Mouse (Mus musculus) hindbrain, postnatal 0 days (tissue): Measurements from ENCODE around the gene Elavl3. TPM values are rescaled to one million over a fixed set of nuclear protein-coding genes. Genes with fewer than 3 reads are reported as not detected.

Experiments
- ATAC-seq: fragments of 200-750 bp; cut with Nextera tagmentation; 2 replicates; pipeline ENCODE4 v1.8.0; 2017; ENCODE audit warnings: mild to moderate bottlenecking, moderate TSS enrichment, moderate library complexity
- DNase-seq: peaks from one replicate; pipeline ENCODE4 v3.0.0-alpha.2; 2015; ENCODE audit warnings: low spot score
- H3K27ac ChIP-seq: fragments of 300-500 bp; sonication (generic); 2 replicates; pipeline ENCODE4 v1.5.1; 2014; ENCODE audit warnings: mild to moderate bottlenecking
- H3K27me3 ChIP-seq: fragments of 300-500 bp; sonication (generic); 2 replicates; pipeline ENCODE4 v1.6.1; 2014; ENCODE audit warnings: low read length, mixed read lengths; ENCODE audit not compliant: insufficient read depth
- H3K36me3 ChIP-seq: fragments of 300-500 bp; sonication (generic); 2 replicates; pipeline ENCODE4 v1.6.1; 2014; ENCODE audit warnings: low read length, mixed read lengths; ENCODE audit not compliant: insufficient read depth
- H3K4me1 ChIP-seq: fragments of 300-500 bp; sonication (generic); 2 replicates; pipeline ENCODE4 v1.6.1; 2014; ENCODE audit warnings: antibody characterized with exemption, low read length, mixed read lengths; ENCODE audit not compliant: insufficient read depth
- H3K4me2 ChIP-seq: fragments of 300-500 bp; sonication (generic); 2 replicates; pipeline ENCODE4 v1.6.1; 2014; ENCODE audit warnings: low read depth, mild to moderate bottlenecking, low read length, moderate library complexity, mixed read lengths
- H3K4me3 ChIP-seq: fragments of 300-500 bp; sonication (generic); 2 replicates; pipeline ENCODE4 v1.5.1; 2014; ENCODE audit warnings: low read length
- H3K9ac ChIP-seq: fragments of 300-500 bp; sonication (generic); replicated peaks from 2 replicates; pipeline ENCODE4 v1.6.1; 2014; ENCODE audit warnings: mild to moderate bottlenecking, low read length, moderate library complexity, mixed read lengths
- H3K9me3 ChIP-seq: fragments of 300-500 bp; sonication (generic); 2 replicates; pipeline ENCODE4 v1.6.1; 2016; ENCODE audit warnings: low read length, mixed read lengths
- CTCF ChIP-seq: IDR thresholded peaks from 2 replicates; pipeline ENCODE4 v1.5.1; 2016; ENCODE audit warnings: antibody characterized with exemption, control low read depth, low read depth
- whole genome bisulfite sequencing: fragments of 180-500 bp; shearing (Covaris S2); extraction: QIAGEN DNeasy Blood & Tissue Kit; methylation state at CpG from one replicate; pipeline ENCODE4 v1.1.7; 2014; 5-methylcytosine and 5-hydroxymethylcytosine counted together
- polyA plus RNA-seq: library from polyadenylated mRNA; unstranded; fragments of >200 nt; fragmentation: Nextera tagmentation; extraction: Ambion mirVana; gene quantifications from 2 replicates; pipeline ENCODE4 v1.2.1, GENCODE M21; 2015
- total RNA-seq: library from RNA; depleted of rRNA; stranded (reverse); fragments of >200 nt; gene quantifications from 2 replicates; pipeline ENCODE4 v1.2.3, GENCODE M21; 2014

Elavl3 gene
- total and polyA plus RNA-seq, 2 experiments from 2014 or later: 71.7 to 204 TPM

GRCm38 (mm10) chr9:22053657-22054056 lies 1.8 kb upstream of the Elavl3 start:
- no peak overlapping the region for H3K4me3 ChIP-seq
- H3K4me2 ChIP-seq: no peak overlapping the region
- 48% methylated on average over 7 of the region's 7 CpGs for WGBS
- no peak for ATAC-seq
- peaks cover 11% of the 10 kb centered on the region; the same call in 1 of the 2 replicates for H3K4me1 ChIP-seq
- DNase-seq: no peak
- peaks cover 7% of the 10 kb centered on the region; the same call in 1 of the 2 replicates for H3K36me3 ChIP-seq
- H3K27me3 ChIP-seq: no peaks in the 10 kb centered on the region
- no peaks in the 10 kb centered on the region for H3K9me3 ChIP-seq
- no peak overlapping the region for H3K27ac ChIP-seq
- no peak overlapping the region for H3K9ac ChIP-seq
- TF ChIP-seq CTCF: no peak

GRCm38 (mm10) chr9:22051161-22051957 lies 464 bp downstream of the Elavl3 start:
- peak overlapping the region; percentile 92 for H3K4me3 ChIP-seq
- TF ChIP-seq CTCF: no peak
- no peaks in the 10 kb centered on the region for H3K9me3 ChIP-seq
- ATAC-seq (peak; percentile 33), DNase-seq (peak; percentile 58)
- under 1% methylated on average over 53 of the region's 67 CpGs for WGBS
- H3K27me3 ChIP-seq: no peaks in the 10 kb centered on the region
- peak overlapping the region; percentile 72 for H3K4me2 ChIP-seq
- H3K9ac ChIP-seq: peak overlapping the region; percentile 86
- no peaks in the 10 kb centered on the region for H3K36me3 ChIP-seq
- peak overlapping the region; percentile 96 for H3K27ac ChIP-seq
- H3K4me1 ChIP-seq: peaks cover 23% of the 10 kb centered on the region; the same call in 1 of the 2 replicates

GRCm38 (mm10) chr9:22050351-22050889 lies 1.4 kb downstream of the Elavl3 start:
- Histone ChIP-seq H3K27ac (peak overlapping the region; percentile 96), H3K4me3 (peak overlapping the region; percentile 92), H3K27me3 (no peaks in the 10 kb centered on the region), H3K4me2 (peak overlapping the region; percentile 72), H3K9me3 (no peaks in the 10 kb centered on the region), H3K36me3 (no peaks in the 10 kb centered on the region), H3K9ac (peak overlapping the region; percentile 86), H3K4me1 (peaks cover 23% of the 10 kb centered on the region; the same call in 1 of the 2 replicates)
- ATAC-seq (peak; percentile 11; the same call in 1 of the 2 replicates), DNase-seq (peak; percentile 73)
- WGBS: under 1% methylated on average over 27 of the region's 43 CpGs
- TF ChIP-seq CTCF: no peak

- Histone ChIP-seq H3K27ac (peak overlapping the region; percentile 96), H3K36me3 (no peaks in the 10 kb centered on the region), H3K9ac (peak overlapping the region; percentile 86), H3K4me3 (peak overlapping the region; percentile 92), H3K4me2 (peak overlapping the region; percentile 72), H3K9me3 (no peaks in the 10 kb centered on the region), H3K4me1 (peaks cover 23% of the 10 kb centered on the region; the same call in 1 of the 2 replicates), H3K27me3 (no peaks in the 10 kb centered on the region)
- no peak for TF ChIP-seq CTCF
- ATAC-seq (peak; percentile 7; the same call in 1 of the 2 replicates), DNase-seq (peak; percentile 58)
- WGBS: 11% methylated on average over 4 of the region's 4 CpGs
Measured at GRCm38 (mm10) chr9:22049721-22050270, 2.0 kb downstream of the Elavl3 start.

GRCm38 (mm10) chr9:22049315-22049714 lies 2.5 kb downstream of the Elavl3 start:
- DNase-seq: peak; percentile 53
- Histone ChIP-seq H3K9ac (peak overlapping the region; percentile 86), H3K9me3 (no peaks in the 10 kb centered on the region), H3K4me1 (peaks cover 18% of the 10 kb centered on the region; the same call in 1 of the 2 replicates), H3K27ac (peak overlapping the region; percentile 96), H3K36me3 (no peaks in the 10 kb centered on the region), H3K4me3 (peak overlapping the region; percentile 92), H3K27me3 (no peaks in the 10 kb centered on the region), H3K4me2 (peak overlapping the region; percentile 72)
- WGBS: 37% methylated on average over 11 of the region's 11 CpGs
- 0 out of 2 replicates have a peak, but pooled peaks have one; percentile 3 for ATAC-seq
- no peak for TF ChIP-seq CTCF

- TF ChIP-seq CTCF: no peak
- no peak for ATAC-seq
- Histone ChIP-seq H3K36me3 (no peaks in the 10 kb centered on the region), H3K9me3 (no peaks in the 10 kb centered on the region), H3K4me1 (0 out of 2 replicates have a peak, but pooled peaks cover 18% of the 10 kb centered on the region), H3K4me3 (0 out of 2 replicates have a peak overlapping the region, but pooled peaks have one; percentile 3), H3K27me3 (no peaks in the 10 kb centered on the region), H3K27ac (no peak overlapping the region), H3K4me2 (peak overlapping the region; percentile 72), H3K9ac (no peak overlapping the region)
- DNase-seq: no peak
- WGBS: 50% methylated on average over 9 of the region's 9 CpGs
Measured at GRCm38 (mm10) chr9:22047329-22047728, 4.5 kb downstream of the Elavl3 start.
